ENCODE assay signal across 10 mouse cellular contexts in genomic region chr8:74990021-74990420, GRCm38 (mm10). TPM values are rescaled to one million over a fixed set of nuclear protein-coding genes. Genes with fewer than 3 reads are reported as not detected.
A peak's percentile ranks its signal among the peaks of the same experiment; 100 is the strongest.
DNase-seq lines count a peak whose midpoint lies in the region; ATAC-seq and TF ChIP-seq lines count a peak whose summit lies in the region.
"Had no signal": no experiment of that assay in that cellular context is flagged by ENCODE, and none has a peak within 500 bp of the region (broad histone marks: within the 10 kb centered on the region; RNA-seq: fewer than 3 reads in every experiment).

No protein-coding gene starts in this region.

- ATAC-seq in liver, embryonic 12.5 days: no peak
- no peak for ATAC-seq in stomach, embryonic 15.5 days (ENCODE audit: insufficient read depth, low FRiP score, low read depth)
- ATAC-seq in granulocyte monocyte progenitor cell, adult 5-6 weeks (replicated peaks; ENCODE audit: poor library complexity, severe bottlenecking): no peak

- no peak overlapping the region for H3K4me3 ChIP-seq in liver, embryonic 12.5 days
- no peak overlapping the region for H3K4me3 ChIP-seq in stomach, embryonic 15.5 days (replicated peaks)
- H3K4me3 ChIP-seq in cerebellum, adult 2 months (replicated peaks; ENCODE audit: insufficient read depth, low read depth, low read length): no peak overlapping the region
- H3K4me3 ChIP-seq: neural tube, embryonic 12.5 days had no signal

- no peaks in the 10 kb centered on the region for H3K9me3 ChIP-seq in liver, embryonic 12.5 days (replicated peaks)
- H3K9me3 ChIP-seq in stomach, embryonic 15.5 days: no peaks in the 10 kb centered on the region
- H3K9me3 ChIP-seq: neural tube, embryonic 12.5 days had no signal

- no peak for TF ChIP-seq POLR2A in cerebellum, adult 2 months (IDR thresholded peaks at IDR 0.05; ENCODE audit: borderline replicate concordance, insufficient read depth, low read length)

- 40% methylated on average over 15 of the region's 15 CpGs for WGBS in liver, embryonic 12.5 days (ENCODE audit: insufficient replicate concordance)
- 8% methylated on average over 15 of the region's 15 CpGs for WGBS in stomach, embryonic 15.5 days
- WGBS in cerebellum, adult 2 months: 19% methylated on average over 15 of the region's 15 CpGs

- TF ChIP-seq CTCF in cerebellum, adult 2 months (IDR thresholded peaks at IDR 0.05; ENCODE audit: borderline replicate concordance, insufficient read depth, low read depth, low read length): no peak

- H3K36me3 ChIP-seq in liver, embryonic 12.5 days: no peaks in the 10 kb centered on the region
- no peaks in the 10 kb centered on the region for H3K36me3 ChIP-seq in stomach, embryonic 15.5 days
- H3K36me3 ChIP-seq: neural tube, embryonic 12.5 days had no signal

- H3K27ac ChIP-seq in liver, embryonic 12.5 days: no peak overlapping the region
- H3K27ac ChIP-seq in stomach, embryonic 15.5 days: no peak overlapping the region
- H3K27ac ChIP-seq in cerebellum, adult 2 months (ENCODE audit: insufficient read depth, low read length): no peak overlapping the region
- H3K27ac ChIP-seq: macrophage; neural tube, embryonic 12.5 days had no signal

- H3K27me3 ChIP-seq in liver, embryonic 12.5 days (replicated peaks): peaks cover 15% of the 10 kb centered on the region; the same call in 1 of the 2 replicates
- no peaks in the 10 kb centered on the region for H3K27me3 ChIP-seq in stomach, embryonic 15.5 days (replicated peaks)
- no peaks in the 10 kb centered on the region for H3K27me3 ChIP-seq in cerebellum, adult 2 months (ENCODE audit: control insufficient read depth, insufficient read depth, low read length)

- peak overlapping the region; percentile 45 for H3K4me2 ChIP-seq in liver, embryonic 12.5 days
- peak overlapping the region; percentile 34 for H3K4me2 ChIP-seq in stomach, embryonic 15.5 days
- H3K4me2 ChIP-seq: neural tube, embryonic 12.5 days had no signal

- peaks cover 15% of the 10 kb centered on the region for H3K4me1 ChIP-seq in liver, embryonic 12.5 days
- peaks cover 5% of the 10 kb centered on the region; the same call in 1 of the 2 replicates for H3K4me1 ChIP-seq in stomach, embryonic 15.5 days
- peaks cover 4% of the 10 kb centered on the region; the same call in 1 of the 2 replicates for H3K4me1 ChIP-seq in cerebellum, adult 2 months (ENCODE audit: control insufficient read depth, insufficient read depth, low read length)

- H3K9ac ChIP-seq in liver, embryonic 12.5 days: no peak overlapping the region
- H3K9ac ChIP-seq in stomach, embryonic 15.5 days: no peak overlapping the region
- H3K9ac ChIP-seq: neural tube, embryonic 12.5 days had no signal

- DNase-seq in cerebellum, postnatal 10 days: peak; percentile 11 to 19
- no peak for DNase-seq in cerebellum, adult 11-12 months
- peak; percentile 27 for DNase-seq in ovary, adult 18-20 months (ENCODE audit: low spot score)
- DNase-seq in ovary, postnatal 10 days (ENCODE audit: low spot score): no peak
- DNase-seq in cerebellum, adult 2 months: no peak

RNA-seq across cellular contexts. Expression of gene Hmgxb4, which starts 3.1 kb away (rescaled TPM):
- polyA plus RNA-seq in liver, embryonic 12.5 days (2016; fragmentation: Nextera tagmentation; extraction: Ambion mirVana): 17.6 and 18.3 TPM in 2 replicates
- 26.0 and 29.2 TPM in 2 replicates for polyA plus RNA-seq in stomach, embryonic 15.5 days (2015; fragmentation: Nextera tagmentation; extraction: Ambion mirVana)
- 35.5 and 42.8 TPM in 2 replicates for polyA plus RNA-seq in cerebellum, adult 2 months (2012; rRNA removed)
- total RNA-seq in granulocyte monocyte progenitor cell, adult 5-6 weeks (2014; fragmentation: Nextera tagmentation): 59.6 and 71.8 TPM in 2 replicates
- 63.6 TPM in 2 replicates for total RNA-seq in granulocyte monocyte progenitor cell, adult 5-6 weeks (2017)

RNA-seq across cellular contexts. Expression of gene Tom1, which starts 43.5 kb away (rescaled TPM):
- polyA plus RNA-seq in liver, embryonic 12.5 days (2016; fragmentation: Nextera tagmentation; extraction: Ambion mirVana): 14.6 and 16.1 TPM in 2 replicates
- polyA plus RNA-seq in stomach, embryonic 15.5 days (2015; fragmentation: Nextera tagmentation; extraction: Ambion mirVana): 23.5 and 28.4 TPM in 2 replicates
- 48.4 and 51.8 TPM in 2 replicates for polyA plus RNA-seq in cerebellum, adult 2 months (2012; rRNA removed)
- total RNA-seq in granulocyte monocyte progenitor cell, adult 5-6 weeks (2014; fragmentation: Nextera tagmentation): 30.1 and 40.2 TPM in 2 replicates
- 20.2 and 48.9 TPM in 2 replicates for total RNA-seq in granulocyte monocyte progenitor cell, adult 5-6 weeks (2017)

Comparison
In these comparisons a context has a peak if more than half of its experiments do, and no peak if none do; other contexts are left out.
1. DNase-seq: peak in cerebellum, postnatal 10 days (2 of 2) and ovary, adult 18-20 months (single experiment); none in cerebellum, adult 11-12 months (single experiment), ovary, postnatal 10 days (single experiment) and cerebellum, adult 2 months (0 of 2).